Mouse (Mus musculus) ZHBTc4 (cell line): ENCODE measurements around the gene Tpsg1.

Source experiments
- DNase-seq: peaks from one replicate; pipeline ENCODE4 v3.0.0-alpha.2; 2011; ENCODE audit warnings: low read depth, low spot score

Tpsg1 gene

DNA sequence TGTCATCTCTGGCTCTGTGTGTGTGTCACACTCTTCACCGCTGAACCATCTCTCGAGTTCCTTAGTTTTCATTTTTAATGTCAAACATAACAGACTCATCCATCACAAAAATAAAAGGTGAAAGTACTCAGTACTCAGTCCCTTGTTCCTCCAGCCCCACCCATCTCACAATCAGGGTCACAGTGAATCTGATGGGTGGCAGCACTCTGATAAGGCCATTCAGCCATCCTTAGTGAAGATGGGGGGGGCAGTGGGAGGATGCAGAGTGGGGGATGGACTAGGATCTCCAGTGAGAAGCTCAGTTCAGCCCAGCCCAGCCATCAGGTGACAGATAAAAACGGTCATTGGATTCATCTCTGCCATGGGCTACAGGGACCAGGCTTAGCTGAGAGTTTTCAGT lies at the start of gene Tpsg1:
Gene Tpsg1 (plus strand): TSS at position 301 of the 400 bp plus-strand sequence.
- DNase-seq: no peak

DNA sequence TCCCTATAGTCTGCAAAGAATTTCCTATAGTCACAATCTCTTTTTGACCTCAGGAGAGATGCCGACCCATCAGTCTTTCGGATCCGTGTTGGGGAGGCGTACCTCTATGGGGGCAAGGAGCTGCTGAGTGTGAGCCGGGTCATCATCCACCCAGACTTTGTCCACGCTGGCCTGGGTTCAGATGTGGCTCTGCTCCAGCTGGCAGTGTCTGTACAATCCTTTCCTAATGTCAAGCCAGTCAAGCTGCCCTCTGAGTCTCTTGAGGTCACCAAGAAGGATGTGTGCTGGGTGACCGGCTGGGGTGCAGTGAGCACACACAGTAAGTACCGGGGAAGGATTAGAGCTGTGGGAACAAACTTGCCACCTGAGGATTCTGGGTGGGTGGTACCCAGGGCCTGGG lies 48.3 kb upstream of the Tpsg1 start:
- no peak for DNase-seq

- DNase-seq: no peak
These were observed 46.1 kb upstream of the Tpsg1 start for GRCm38 (mm10) chr17:25322930-25323329.

- DNase-seq: no peak
These were observed 36.8 kb upstream of the Tpsg1 start for GRCm38 (mm10) chr17:25332321-25332720.

GRCm38 (mm10) chr17:25333943-25334342 lies 35.1 kb upstream of the Tpsg1 start:
- peak; percentile 88 for DNase-seq

GRCm38 (mm10) chr17:25338218-25338617 lies 30.9 kb upstream of the Tpsg1 start:
- no peak for DNase-seq

DNA sequence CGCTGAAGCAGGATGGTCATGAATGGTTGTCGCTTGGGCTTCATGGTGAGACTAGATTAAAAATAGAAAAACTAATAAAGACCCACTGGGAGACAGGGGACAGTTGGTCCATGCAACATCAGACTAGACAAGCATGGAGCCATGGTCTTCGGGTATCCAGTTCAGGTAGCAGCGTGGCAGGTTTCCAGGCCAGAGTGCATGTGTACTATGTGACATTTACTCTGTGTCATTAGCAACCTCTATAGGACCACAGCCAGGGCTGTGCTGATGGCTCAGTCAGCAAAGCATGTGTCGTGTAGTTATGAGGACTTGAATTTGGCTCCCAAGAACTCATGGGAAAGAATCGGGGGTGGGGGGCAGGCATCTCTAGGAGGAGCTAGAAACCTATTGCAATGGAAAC lies 29.1 kb upstream of the Tpsg1 start:
- no peak for DNase-seq

- DNase-seq: no peak
These were observed 27.6 kb upstream of the Tpsg1 start for GRCm38 (mm10) chr17:25341490-25341889.

- DNase-seq: no peak
These were observed 23.6 kb upstream of the Tpsg1 start, which contains the start of gene Tpsab1 for GRCm38 (mm10) chr17:25345462-25345861. Gene Tpsab1, minus strand, starts transcription at chr17:25345562.

DNA sequence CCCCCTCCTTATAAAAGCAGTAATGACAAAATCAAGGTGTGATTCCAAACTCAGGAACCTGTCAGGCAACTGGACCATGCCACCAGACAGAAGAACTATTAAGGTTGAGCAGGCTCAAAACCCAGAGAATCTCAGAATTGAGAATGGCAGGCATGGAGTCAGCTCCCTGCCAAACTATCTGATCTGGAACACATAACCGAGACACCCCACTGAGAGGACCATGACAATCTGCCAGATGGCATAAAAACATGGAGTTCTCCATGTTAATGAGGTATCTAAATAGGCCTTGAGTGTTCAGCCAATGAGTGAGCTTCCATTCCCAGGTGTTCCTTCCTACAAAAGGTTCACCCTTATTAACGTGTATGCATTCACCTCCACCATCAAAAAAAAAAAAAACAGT lies 7.8 kb upstream of the Tpsg1 start:
- DNase-seq: no peak

GRCm38 (mm10) chr17:25363726-25364125 lies 5.3 kb upstream of the Tpsg1 start:
- peak; percentile 77 for DNase-seq

GRCm38 (mm10) chr17:25366005-25366404 lies 3.1 kb upstream of the Tpsg1 start, which contains the start of gene Tpsb2:
Gene Tpsb2, plus strand, starts transcription at chr17:25366305.
- DNase-seq: no peak

DNA sequence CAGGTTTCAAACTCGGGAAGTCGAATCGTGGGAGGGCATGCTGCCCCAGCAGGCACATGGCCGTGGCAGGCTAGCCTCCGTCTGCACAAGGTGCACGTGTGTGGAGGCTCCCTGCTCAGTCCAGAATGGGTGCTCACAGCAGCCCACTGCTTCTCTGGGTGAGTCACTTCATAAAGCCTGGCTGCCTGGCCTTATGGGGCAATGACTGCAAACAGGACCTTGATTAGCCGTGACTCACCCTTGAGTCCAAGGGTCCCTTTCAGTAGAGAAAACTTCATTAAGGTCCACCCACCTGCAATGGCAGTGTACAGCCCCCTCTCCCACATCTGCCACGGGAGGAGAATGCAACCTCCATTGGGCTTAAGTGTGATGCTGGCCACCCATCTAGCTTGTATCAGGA lies 3.4 kb downstream of the Tpsg1 start:
- DNase-seq: no peak

GRCm38 (mm10) chr17:25374011-25374410 lies 4.9 kb downstream of the Tpsg1 start:
- peak; percentile 26 for DNase-seq

GRCm38 (mm10) chr17:25394526-25394925 lies 25.5 kb downstream of the Tpsg1 start:
- no peak for DNase-seq

GRCm38 (mm10) chr17:25397804-25398519 lies 28.9 kb downstream of the Tpsg1 start:
- peak; percentile 86 for DNase-seq

DNA sequence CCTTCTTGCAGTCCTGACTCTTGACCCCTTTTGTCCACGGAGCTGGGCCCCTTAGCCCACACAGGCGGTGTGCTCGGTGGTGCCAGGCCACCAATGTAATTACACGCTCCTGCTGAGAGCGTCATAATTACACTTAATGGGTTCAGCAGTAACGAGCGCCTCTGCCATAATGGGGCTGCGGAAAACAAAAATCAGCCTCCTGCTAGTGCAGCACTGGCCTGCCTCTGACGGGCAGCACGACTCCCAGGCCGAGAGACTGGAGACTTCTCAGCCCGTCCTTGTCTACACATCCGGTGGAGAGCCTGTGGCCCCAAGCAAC lies 29.4 kb downstream of the Tpsg1 start:
- DNase-seq: no peak

GRCm38 (mm10) chr17:25400443-25400842 lies 31.4 kb downstream of the Tpsg1 start:
- DNase-seq: peak; percentile 52

DNA sequence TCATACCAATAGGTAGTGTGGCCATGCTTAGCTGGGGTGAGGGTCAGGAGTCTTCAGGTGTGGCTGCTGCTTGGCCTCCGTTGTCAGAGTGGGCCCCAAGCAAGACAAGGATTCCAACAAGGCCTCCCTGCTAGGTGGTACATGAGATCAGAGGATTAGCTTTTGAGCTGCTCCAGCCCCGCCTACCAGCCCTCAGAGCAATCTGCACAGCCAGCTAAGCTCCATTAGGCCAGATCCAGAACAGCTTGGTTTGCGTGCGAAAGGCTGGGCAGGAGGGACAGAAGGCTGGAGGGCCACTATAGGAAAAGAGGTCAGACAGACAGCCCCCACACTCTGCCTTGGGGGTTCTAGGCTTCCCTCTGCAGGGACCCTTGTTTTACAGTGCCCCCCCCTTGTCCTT lies 32.4 kb downstream of the Tpsg1 start:
- DNase-seq: no peak

- DNase-seq: no peak
These were observed 33.2 kb downstream of the Tpsg1 start for GRCm38 (mm10) chr17:25402224-25402623.

- no peak for DNase-seq
These were observed 35.1 kb downstream of the Tpsg1 start for GRCm38 (mm10) chr17:25404190-25404589.

- DNase-seq: no peak
These were observed 36.3 kb downstream of the Tpsg1 start for GRCm38 (mm10) chr17:25405224-25405895.

- DNase-seq: no peak
These were observed 37.0 kb downstream of the Tpsg1 start for GRCm38 (mm10) chr17:25406011-25406441.
